In the genomic region with DNA sequence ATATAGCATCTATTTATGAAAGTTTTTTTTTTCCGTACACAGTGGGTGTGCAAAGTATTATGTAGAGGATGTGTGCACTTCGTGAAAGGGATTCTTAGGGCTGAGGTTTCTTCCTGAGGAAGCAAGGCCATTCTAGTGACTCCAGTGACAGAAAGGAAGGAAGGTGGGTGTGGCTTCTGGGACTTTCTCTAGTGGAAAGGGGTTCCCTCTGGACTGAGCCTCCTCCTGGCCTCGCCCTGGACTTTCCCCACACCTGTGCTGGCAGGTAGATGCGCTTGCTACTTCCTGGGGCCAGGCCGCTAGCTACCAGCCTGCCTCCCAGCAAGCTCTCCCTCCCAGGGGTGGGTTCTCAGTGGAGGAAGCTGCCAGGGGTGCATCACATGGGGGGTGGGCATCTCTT, we compare ENCODE assay signal across 8 mouse cellular contexts. TPM values are rescaled to one million over a fixed set of nuclear protein-coding genes. Genes with fewer than 3 reads are reported as not detected.
DNase-seq lines count a peak whose midpoint lies in the region; ATAC-seq and TF ChIP-seq lines count a peak whose summit lies in the region.

No protein-coding gene starts in this region.

- peak overlapping the region; percentile 83; the same call in 1 of the 2 replicates for H3K27ac ChIP-seq in heart, embryonic 10.5 days
- no peak overlapping the region for H3K27ac ChIP-seq in midbrain, embryonic 16.5 days (ENCODE audit: low read length)

- H3K4me2 ChIP-seq in midbrain, embryonic 16.5 days (ENCODE audit: low read length) = peak overlapping the region; percentile 80

- no peaks in the 10 kb centered on the region for H3K27me3 ChIP-seq in heart, embryonic 10.5 days (ENCODE audit: insufficient read depth, poor library complexity, severe bottlenecking)
- H3K27me3 ChIP-seq in midbrain, embryonic 16.5 days (ENCODE audit: control insufficient read depth, insufficient read depth, low read depth, low read length) = no peaks in the 10 kb centered on the region

- H3K9me3 ChIP-seq in heart, embryonic 10.5 days = no peaks in the 10 kb centered on the region
- no peaks in the 10 kb centered on the region for H3K9me3 ChIP-seq in midbrain, embryonic 16.5 days (replicated peaks; ENCODE audit: control insufficient read depth, low read length, poor library complexity, severe bottlenecking)

- 38% methylated on average over 5 of the region's 5 CpGs for whole genome bisulfite sequencing in lung, adult 2 months
- 61% methylated on average over 5 of the region's 5 CpGs for WGBS in heart, embryonic 10.5 days
- 77% methylated on average over 5 of the region's 5 CpGs for WGBS in midbrain, embryonic 16.5 days

- peaks cover 19% of the 10 kb centered on the region for H3K4me1 ChIP-seq in lung, adult 2 months (ENCODE audit: control insufficient read depth, insufficient read depth, low read length)
- peaks cover 51% of the 10 kb centered on the region for H3K4me1 ChIP-seq in heart, embryonic 10.5 days
- H3K4me1 ChIP-seq in midbrain, embryonic 16.5 days (ENCODE audit: control insufficient read depth, insufficient read depth, low read length) = peaks cover 22% of the 10 kb centered on the region

- peak overlapping the region; percentile 92 for H3K9ac ChIP-seq in midbrain, embryonic 16.5 days (ENCODE audit: low read depth, low read length)

- no peak for TF ChIP-seq CTCF in lung, adult 2 months (IDR thresholded peaks at IDR 0.05; ENCODE audit: insufficient read depth, low read length)

- peak overlapping the region; percentile 89 for H3K4me3 ChIP-seq in lung, adult 2 months (replicated peaks; ENCODE audit: extremely low read depth, low read depth, low read length)
- H3K4me3 ChIP-seq in heart, embryonic 10.5 days = peak overlapping the region; percentile 78
- peak overlapping the region; percentile 82 for H3K4me3 ChIP-seq in midbrain, embryonic 16.5 days (ENCODE audit: low read depth, low read length)

- no peak for TF ChIP-seq POLR2A in lung, adult 2 months (IDR thresholded peaks at IDR 0.05; ENCODE audit: borderline replicate concordance, extremely low read depth, low read depth, low read length)

- DNase-seq in lung, adult 2 months = no peak
- no peak for DNase-seq in lung, postnatal 25 days (ENCODE audit: low spot score)
- DNase-seq in heart, embryonic 10.5 days (ENCODE audit: low spot score) = no peak
- DNase-seq in kidney, postnatal 14 days = peak; percentile 56
- no peak for DNase-seq in left cerebral cortex, adult 8-10 months (ENCODE audit: low spot score in 2 of 2)
- DNase-seq in layer of hippocampus, adult 18-20 months (ENCODE audit: low spot score in 2 of 2) = no peak
- DNase-seq in adrenal gland, adult 8-10 months = no peak

- no peak for ATAC-seq in midbrain, embryonic 16.5 days

- no peaks in the 10 kb centered on the region for H3K36me3 ChIP-seq in heart, embryonic 10.5 days
- no peaks in the 10 kb centered on the region for H3K36me3 ChIP-seq in midbrain, embryonic 16.5 days (ENCODE audit: control insufficient read depth, insufficient read depth, low read length)

RNA-seq across cellular contexts. Expression of a gene that starts 1.7 kb away (rescaled TPM):
- polyA plus RNA-seq in lung, adult 2 months (2012; rRNA removed) = 22.3 and 26.4 TPM in 2 replicates
- polyA plus RNA-seq in heart, embryonic 10.5 days (2016; fragmentation: Nextera tagmentation; extraction: Ambion mirVana) = 15.2 and 18.5 TPM in 2 replicates
- 7.0 and 12.4 TPM in 2 replicates for polyA plus RNA-seq in midbrain, embryonic 16.5 days (2015; fragmentation: Nextera tagmentation; extraction: Ambion mirVana)
- 10 to 100 TPM; 27.6 to 79.3 (median 41.4) TPM for total RNA-seq in left cerebral cortex, adult 8-10 months (2022)
- total RNA-seq in layer of hippocampus, adult 18-20 months (2021) = 10 to 100 TPM; 40.3 to 62.2 TPM
- total RNA-seq in adrenal gland, adult 8-10 months (2022) = 10 to 100 TPM; 54.5 to 77.3 (median 65.8) TPM

RNA-seq across cellular contexts. Expression of a gene that starts 28.1 kb away (rescaled TPM):
- polyA plus RNA-seq in lung, adult 2 months (2012; rRNA removed) = not detected in 2 replicates
- not detected in 2 replicates for polyA plus RNA-seq in heart, embryonic 10.5 days (2016; fragmentation: Nextera tagmentation; extraction: Ambion mirVana)
- polyA plus RNA-seq in midbrain, embryonic 16.5 days (2015; fragmentation: Nextera tagmentation; extraction: Ambion mirVana) = 0.68 and 1.2 TPM in 2 replicates
- not detected for total RNA-seq in left cerebral cortex, adult 8-10 months (2022)
- not detected for total RNA-seq in layer of hippocampus, adult 18-20 months (2021)
- total RNA-seq in adrenal gland, adult 8-10 months (2022) = not detected
